Mouse (Mus musculus) liver, adult 2 months (tissue): ENCODE results near the gene Dcpp3. TPM values are rescaled to one million over a fixed set of nuclear protein-coding genes. Genes with fewer than 3 reads are reported as not detected.
"Not testable (repeated sequence)": the region's sequence is repeated elsewhere in the genome, so short reads cannot be mapped to it uniquely, and the experiment has no call there.

Experiments used
- DNase-seq: peaks from one replicate; pipeline ENCODE4 v3.0.0-alpha.2; 2011; ENCODE audit warnings: low read depth, low spot score; ENCODE audit errors: extremely low read depth
- H3K27ac ChIP-seq: fragments of 200-500 bp; replicated peaks from 2 replicates; pipeline ENCODE4 v1.5.1; 2012; ENCODE audit warnings: low read depth, mild to moderate bottlenecking, control low read depth, inconsistent platforms, low read length; ENCODE audit not compliant: insufficient read depth
- H3K27me3 ChIP-seq: fragments of 200-500 bp; 2 replicates; pipeline ENCODE4 v1.6.1; 2012; ENCODE audit warnings: mild to moderate bottlenecking, moderate library complexity, low read length, inconsistent platforms; ENCODE audit not compliant: control insufficient read depth, insufficient read depth
- H3K36me3 ChIP-seq: fragments of 200-500 bp; 2 replicates; pipeline ENCODE4 v1.6.1; 2012; ENCODE audit warnings: low read length, inconsistent platforms; ENCODE audit not compliant: control insufficient read depth, insufficient read depth
- H3K4me1 ChIP-seq: fragments of 200-500 bp; 2 replicates; pipeline ENCODE4 v1.6.1; 2011; ENCODE audit warnings: low read length; ENCODE audit not compliant: control insufficient read depth, insufficient read depth
- H3K4me3 ChIP-seq: fragments of 200-500 bp; 2 replicates; pipeline ENCODE4 v1.5.1; 2011; ENCODE audit warnings: low read depth, mild to moderate bottlenecking, control low read depth, low read length, moderate library complexity; ENCODE audit not compliant: insufficient read depth
- H3K79me2 ChIP-seq: fragments of 200-500 bp; 2 replicates; pipeline ENCODE4 v1.6.1; 2012; ENCODE audit warnings: inconsistent platforms, mild to moderate bottlenecking, low read length, moderate library complexity; ENCODE audit not compliant: control insufficient read depth, insufficient read depth
- H3K9ac ChIP-seq: fragments of 200-500 bp; 2 replicates; pipeline ENCODE4 v1.6.1; 2012; ENCODE audit warnings: low read depth, mild to moderate bottlenecking, control low read depth, inconsistent platforms, low read length
- CTCF ChIP-seq: fragments of 200-500 bp; IDR thresholded peaks from 2 replicates; pipeline ENCODE4 v1.5.1; 2011; ENCODE audit warnings: low read depth, low read length, control low read depth
- POLR2A ChIP-seq: fragments of 200-500 bp; IDR thresholded peaks from 2 replicates; pipeline ENCODE4 v1.6.1; 2011; ENCODE audit warnings: low read length, control low read depth; ENCODE audit not compliant: insufficient read depth; ENCODE audit errors: extremely low read depth
- WGBS: fragments of 180-500 bp; shearing (Covaris S2); methylation state at CpG from one replicate; pipeline ENCODE4 v1.1.7; 2018; 5-methylcytosine and 5-hydroxymethylcytosine counted together
- polyA plus RNA-seq: library from polyadenylated mRNA; depleted of rRNA; stranded (reverse); fragments of >200 nt; gene quantifications from 2 replicates; pipeline ENCODE4 v1.2.3, GENCODE M21; 2012
- total RNA-seq: library from RNA; depleted of rRNA; stranded (reverse); fragments of >200 nt; gene quantifications from 2 replicates; pipeline ENCODE4 v1.2.3, GENCODE M21; 2014

The Dcpp3 gene
- total and polyA plus RNA-seq, 2 experiments = not detected

DNA sequence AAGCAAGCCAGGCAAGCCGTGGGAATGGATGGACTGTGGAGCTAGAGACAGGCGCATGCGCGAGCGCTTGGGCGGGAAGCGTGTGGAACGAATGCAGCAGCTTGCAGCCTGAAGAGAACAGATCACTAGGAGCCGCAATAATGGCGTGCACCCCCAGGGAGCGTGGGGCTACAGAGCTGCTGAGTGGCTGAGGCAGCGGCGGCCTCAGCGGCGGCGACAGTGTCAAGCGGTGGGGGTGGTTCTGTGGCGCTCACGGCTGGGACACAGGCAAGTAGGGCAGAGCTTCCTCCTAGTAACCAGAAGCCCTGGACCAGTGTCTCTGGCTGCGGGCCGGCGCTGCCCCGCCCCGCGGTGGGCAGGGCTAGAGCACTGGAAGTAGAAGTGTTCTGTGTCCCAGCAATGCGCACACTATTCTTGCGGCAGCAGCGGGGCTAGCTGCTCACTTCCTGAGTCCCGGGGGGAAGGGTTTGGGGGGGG is 7.3 kb downstream of the Dcpp3 start:
- peak; percentile 79 for DNase-seq
- TF ChIP-seq CTCF = no peak
- peak; percentile 71; the same call in 1 of the 2 replicates for TF ChIP-seq POLR2A
- no peaks in the 10 kb centered on the region for H3K27me3 ChIP-seq
- peak overlapping the region; percentile 8 for H3K9ac ChIP-seq
- no peaks in the 10 kb centered on the region for H3K79me2 ChIP-seq
- WGBS = under 1% methylated on average over 29 of the region's 29 CpGs
- peak overlapping the region; percentile 66 for H3K4me3 ChIP-seq
- no peaks in the 10 kb centered on the region for H3K36me3 ChIP-seq
- H3K4me1 ChIP-seq = no peaks in the 10 kb centered on the region; the same call in 1 of the 2 replicates
- no peak overlapping the region for H3K27ac ChIP-seq

DNA sequence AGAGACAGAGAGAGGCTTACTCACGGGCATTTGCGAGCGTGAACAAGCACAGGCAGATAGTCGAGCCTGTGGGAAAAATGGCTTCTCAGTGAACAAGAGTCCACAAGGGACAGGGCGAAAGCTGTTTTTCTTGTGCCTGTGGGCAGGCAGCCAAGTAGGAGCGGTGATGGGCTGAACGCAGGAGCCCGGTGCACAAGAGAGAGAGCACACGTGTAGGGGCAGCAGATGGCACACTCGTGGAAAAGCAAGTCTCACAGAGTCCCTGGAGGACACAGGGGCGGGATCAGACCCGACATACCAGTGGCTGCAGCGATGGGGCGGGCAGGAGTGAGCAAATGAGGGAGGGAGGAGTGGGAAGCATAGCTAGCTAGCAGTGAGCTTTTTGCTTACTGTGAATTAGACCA is 7.8 kb downstream of the Dcpp3 start:
- WGBS = 0% methylated on average over 14 of the region's 14 CpGs
- Histone ChIP-seq H3K27ac (peak overlapping the region; percentile 47), H3K79me2 (no peaks in the 10 kb centered on the region), H3K4me3 (peak overlapping the region; percentile 66), H3K4me1 (no peaks in the 10 kb centered on the region; the same call in 1 of the 2 replicates), H3K27me3 (no peaks in the 10 kb centered on the region), H3K9ac (peak overlapping the region; percentile 55), H3K36me3 (no peaks in the 10 kb centered on the region)
- peak; percentile 37 for DNase-seq
- no peak for TF ChIP-seq POLR2A
- TF ChIP-seq CTCF = no peak

DNA sequence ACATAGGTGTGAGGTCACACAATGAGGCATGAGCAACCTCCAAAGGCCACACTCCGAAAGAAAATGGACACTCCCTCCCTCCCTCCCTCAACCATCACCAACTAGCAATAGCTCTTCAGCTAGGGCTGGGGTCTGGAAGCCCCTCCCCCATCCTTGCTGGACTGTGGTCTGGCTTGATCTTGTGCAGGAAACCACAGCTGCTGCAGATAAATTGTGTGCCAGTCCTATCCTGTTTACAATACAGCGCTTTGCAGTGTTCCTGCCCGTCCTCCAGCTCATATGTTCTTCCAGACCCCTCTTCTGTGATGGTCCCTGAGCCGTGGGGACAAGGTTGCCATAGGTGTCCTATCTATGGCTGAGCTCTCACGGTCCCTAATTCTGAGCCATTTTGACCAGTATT is 13.9 kb downstream of the Dcpp3 start:
- H3K27ac ChIP-seq = no peak overlapping the region
- no peaks in the 10 kb centered on the region for H3K36me3 ChIP-seq
- no peaks in the 10 kb centered on the region for H3K4me1 ChIP-seq
- TF ChIP-seq CTCF = no peak
- TF ChIP-seq POLR2A = no peak
- H3K4me3 ChIP-seq = no peak overlapping the region
- no peak overlapping the region for H3K9ac ChIP-seq
- H3K27me3 ChIP-seq = no peaks in the 10 kb centered on the region
- no peaks in the 10 kb centered on the region for H3K79me2 ChIP-seq
- WGBS = 76% methylated on average over 5 of the region's 5 CpGs
- no peak for DNase-seq

DNA sequence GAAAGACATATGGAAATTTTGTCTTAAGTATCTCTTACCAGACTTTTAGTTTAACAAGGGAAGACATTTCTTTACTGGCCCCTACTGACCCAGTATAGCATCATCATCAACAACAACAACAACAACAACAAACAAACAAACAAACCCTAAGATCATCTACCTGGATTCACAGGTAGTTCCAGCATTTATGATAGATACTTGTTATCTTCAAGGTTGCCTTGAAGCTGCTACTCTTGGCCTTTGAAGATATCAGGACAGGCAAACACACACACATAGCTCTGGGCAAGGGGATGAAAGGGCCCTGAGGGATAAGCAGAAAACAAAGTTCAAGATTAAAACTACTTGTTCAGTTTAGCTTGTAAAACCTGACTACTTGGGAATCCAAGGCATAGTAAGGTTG is 24.1 kb downstream of the Dcpp3 start, which contains the start of gene Sbp:
Gene Sbp, plus strand, starts transcription at position 301 of the 400 bp plus-strand sequence.
- Histone ChIP-seq H3K79me2 (no peaks in the 10 kb centered on the region), H3K4me1 (no peaks in the 10 kb centered on the region), H3K36me3 (no peaks in the 10 kb centered on the region), H3K27ac (no peak within 1 kb of the TSS), H3K4me3 (no peak within 1 kb of the TSS), H3K27me3 (0 out of 2 replicates have a peak, but pooled peaks cover 3% of the 10 kb centered on the region), H3K9ac (no peak within 1 kb of the TSS)
- TF ChIP-seq CTCF = no peak
- DNase-seq = no peak

DNA sequence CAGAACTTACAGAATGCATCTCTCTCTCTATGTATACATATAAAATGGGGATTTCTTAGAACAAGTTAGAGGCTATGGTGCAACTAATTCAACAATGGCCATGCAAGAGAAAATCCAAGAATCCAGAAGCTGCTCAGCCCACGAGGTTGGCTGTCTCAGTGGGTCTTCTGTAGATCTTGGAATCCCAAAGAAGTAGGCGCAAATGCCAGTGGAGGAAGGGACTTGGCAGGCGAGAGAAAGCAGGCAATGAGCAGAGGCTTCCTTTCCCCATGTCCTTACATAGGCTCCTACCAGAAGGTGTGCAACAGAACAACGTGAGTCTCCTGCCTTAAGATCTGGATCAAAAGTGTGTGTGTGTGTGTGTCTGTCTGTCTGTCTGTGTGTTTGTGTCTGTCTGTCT is 30.2 kb downstream of the Dcpp3 start:
- H3K9ac ChIP-seq, DNase-seq, H3K79me2 ChIP-seq, H3K4me1 ChIP-seq, H3K27ac ChIP-seq, H3K4me3 ChIP-seq, H3K36me3 ChIP-seq, H3K27me3 ChIP-seq: not testable (repeated sequence)
- WGBS = 84% methylated on average over 4 of the region's 4 CpGs

DNA sequence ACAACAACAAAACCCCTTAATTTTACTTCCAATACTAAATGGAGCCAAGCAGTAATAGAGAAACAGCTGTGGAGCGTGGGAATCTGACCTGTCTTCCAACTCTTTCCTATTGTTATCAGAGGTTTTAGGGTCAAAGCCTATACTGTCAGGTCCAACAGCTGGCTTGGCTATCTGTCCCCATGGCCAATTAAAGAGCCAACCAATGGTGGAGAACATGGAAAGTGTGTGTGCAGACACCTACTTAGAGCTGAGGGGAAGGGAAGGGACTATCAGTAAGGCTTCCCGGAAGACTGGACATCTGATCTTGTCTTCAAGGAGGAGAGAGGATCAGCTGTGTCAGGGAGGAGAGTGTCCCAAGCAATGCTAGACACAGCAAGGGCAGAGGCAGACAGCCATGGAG is 31.8 kb downstream of the Dcpp3 start:
- DNase-seq = no peak
- no peak overlapping the region for H3K27ac ChIP-seq
- no peaks in the 10 kb centered on the region for H3K36me3 ChIP-seq
- no peaks in the 10 kb centered on the region for H3K79me2 ChIP-seq
- no peaks in the 10 kb centered on the region for H3K27me3 ChIP-seq
- H3K4me3 ChIP-seq = no peak overlapping the region
- TF ChIP-seq POLR2A (no peak), CTCF (no peak)
- H3K9ac ChIP-seq = no peak overlapping the region
- no peaks in the 10 kb centered on the region for H3K4me1 ChIP-seq
- 80% methylated on average over 2 of the region's 2 CpGs for WGBS

DNA sequence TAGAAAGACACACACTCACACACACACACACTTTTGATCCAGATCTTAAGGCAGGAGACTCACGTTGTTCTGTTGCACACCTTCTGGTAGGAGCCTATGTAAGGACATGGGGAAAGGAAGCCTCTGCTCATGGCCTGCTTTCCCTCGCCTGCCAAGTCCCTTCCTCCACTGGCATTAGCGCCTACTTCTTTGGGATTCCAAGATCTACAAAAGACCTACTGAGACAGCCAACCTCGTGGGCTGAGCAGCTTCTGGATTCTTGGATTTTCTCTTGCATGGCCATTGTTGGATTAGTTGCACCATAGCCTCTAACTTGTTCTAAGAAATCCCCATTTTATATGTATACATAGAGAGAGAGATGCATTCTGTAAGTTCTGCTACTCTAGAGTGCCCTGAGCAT is 33.6 kb downstream of the Dcpp3 start:
- DNase-seq, H3K36me3 ChIP-seq, H3K4me1 ChIP-seq, H3K27ac ChIP-seq, H3K4me3 ChIP-seq, H3K27me3 ChIP-seq, H3K9ac ChIP-seq, H3K79me2 ChIP-seq: not testable (repeated sequence)
- 75% methylated on average over 4 of the region's 4 CpGs for WGBS
